Mouse (Mus musculus) cerebellum, postnatal 4 days (tissue): ENCODE measurements around the gene Tmem51.
"Not testable (repeated sequence)": the region's sequence is repeated elsewhere in the genome, so short reads cannot be mapped to it uniquely, and the experiment has no call there.

Source experiments
- DNase-seq, 2 experiments: peaks; one replicate each; pipeline ENCODE4 v3.0.0; 2022; ENCODE audit warnings: low spot score in 2 of 2, mixed read lengths in 1 of 2

Tmem51 gene

DNA sequence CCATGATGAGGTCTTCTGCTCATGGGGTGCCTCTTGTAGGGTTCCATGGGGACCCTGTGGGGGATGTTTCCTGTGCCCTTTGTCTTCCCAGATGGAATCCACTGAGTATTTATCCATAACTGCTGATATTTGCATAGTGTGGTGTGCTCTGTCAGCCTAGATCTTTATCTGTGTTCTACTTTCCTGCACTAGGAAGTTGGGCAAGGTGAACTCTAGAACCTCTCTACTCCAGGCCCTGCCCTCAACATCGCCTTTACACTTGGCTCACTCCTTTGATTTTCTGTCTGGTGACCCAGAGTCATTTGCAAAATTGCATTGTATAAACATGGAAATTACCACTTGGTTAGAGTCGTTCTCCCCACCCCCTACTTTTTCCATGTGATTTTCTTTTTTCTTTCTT, 59.6 kb downstream of the Tmem51 start:
- DNase-seq, result no peak

DNA sequence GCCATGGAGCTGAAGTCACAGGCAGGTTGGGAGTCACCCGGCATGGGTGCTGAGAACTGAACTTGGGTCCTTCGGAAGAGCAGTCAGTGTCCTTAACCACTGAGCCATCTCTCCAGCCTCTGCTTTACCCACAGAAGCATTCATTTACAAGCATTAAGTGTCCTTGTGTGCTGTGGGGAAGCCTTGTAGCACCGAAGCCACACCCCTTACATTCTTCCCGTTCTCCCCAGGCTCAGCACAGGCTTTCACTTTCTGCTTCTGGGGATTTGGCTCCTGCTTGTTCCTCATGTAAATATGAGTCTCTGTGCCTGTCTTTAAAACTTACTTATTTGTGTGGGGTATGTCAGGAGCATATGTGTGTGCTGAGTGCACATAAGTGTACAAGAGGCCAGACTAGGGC, 60.9 kb downstream of the Tmem51 start:
- no peak for DNase-seq

DNA sequence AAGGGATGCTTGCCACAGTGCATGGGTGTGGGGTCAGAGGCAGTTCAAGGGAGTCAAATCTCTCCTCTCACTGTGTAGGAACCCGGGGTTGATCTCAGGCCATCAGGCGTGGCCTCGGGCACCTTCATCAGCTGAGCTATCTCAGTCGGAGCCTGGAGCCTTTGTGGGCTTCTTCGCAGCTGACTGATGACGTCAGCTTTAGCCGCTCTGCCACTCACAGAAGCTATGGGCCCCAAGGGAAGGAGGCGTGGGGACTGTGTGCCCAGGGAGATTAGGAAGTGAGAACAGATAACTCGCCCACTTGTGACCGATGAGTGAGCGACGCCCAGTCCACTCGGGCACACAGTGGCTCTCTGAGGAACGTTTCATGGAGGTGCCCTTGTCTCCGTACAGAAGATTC, 66.4 kb downstream of the Tmem51 start:
- DNase-seq, result no peak

DNA sequence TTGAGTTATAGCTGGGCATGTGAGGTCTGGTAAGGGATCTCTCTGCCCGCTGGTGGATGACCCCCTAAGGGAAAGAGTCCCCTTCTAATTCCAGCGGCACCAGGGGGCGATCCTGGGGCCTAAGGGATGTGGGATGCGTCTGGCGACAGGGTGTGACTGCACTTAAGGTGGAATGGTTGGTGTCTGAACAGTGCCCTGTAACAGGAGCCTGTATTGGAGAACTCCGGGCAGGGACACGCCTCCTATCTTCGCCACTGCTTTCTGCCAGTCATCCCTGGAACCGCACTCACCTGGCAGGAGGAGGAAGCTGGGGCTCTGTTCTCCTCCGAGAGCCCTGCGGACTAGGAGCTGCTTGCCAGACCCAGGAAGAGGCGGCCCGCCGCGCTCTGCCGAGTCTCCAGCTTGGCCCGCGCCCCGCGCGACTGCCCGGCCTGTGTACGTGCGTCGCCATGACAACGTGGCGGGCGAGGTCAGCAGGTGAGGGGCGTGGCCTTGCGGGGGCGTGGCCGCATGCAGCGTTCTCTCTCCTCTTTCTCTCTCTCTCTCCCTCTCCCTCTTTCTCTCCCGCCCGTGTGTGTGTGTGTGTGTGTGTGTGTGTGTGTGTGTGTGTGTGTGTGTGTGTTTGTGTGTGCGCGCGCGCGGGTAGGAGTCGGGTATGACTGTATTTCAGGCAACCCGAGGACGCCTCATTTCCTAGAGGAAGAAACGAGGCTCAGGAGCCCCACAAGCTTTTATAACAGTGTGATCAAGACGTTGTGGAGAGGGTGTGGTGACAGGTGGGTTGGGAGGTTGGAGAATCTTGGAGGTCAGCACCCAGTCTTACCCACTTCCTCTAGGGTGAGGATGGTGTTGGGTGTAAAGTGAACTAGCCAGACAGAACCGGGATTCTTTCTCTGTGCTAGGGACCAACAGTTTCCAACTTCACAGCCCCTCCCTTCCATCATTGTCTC, 69.2 kb downstream of the Tmem51 start, which contains the start of gene Fhad1:
Gene Fhad1 (minus strand): TSS at position 424 of the 950 bp plus-strand sequence.
- peak; percentile 50 to 68 for DNase-seq

DNA sequence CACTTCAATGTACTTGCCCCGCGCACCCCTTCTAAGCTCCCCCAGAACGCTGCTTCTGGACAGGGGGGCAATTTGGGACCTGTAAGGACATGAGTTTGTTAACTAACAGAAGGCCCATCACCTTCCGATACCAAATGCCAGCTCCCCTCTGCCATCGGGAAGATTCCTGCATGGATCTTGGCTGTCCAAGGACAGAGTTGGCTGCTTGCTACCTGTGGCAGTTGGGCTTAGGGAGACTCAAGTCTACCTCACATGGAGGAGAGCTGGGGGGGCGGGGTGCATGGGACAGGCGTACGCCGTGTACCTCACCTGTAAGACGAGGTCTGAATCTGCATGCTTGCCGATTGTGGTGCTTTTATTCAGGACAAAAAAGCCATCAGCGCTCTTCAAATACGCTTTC, 72.9 kb downstream of the Tmem51 start:
- no peak for DNase-seq

DNA sequence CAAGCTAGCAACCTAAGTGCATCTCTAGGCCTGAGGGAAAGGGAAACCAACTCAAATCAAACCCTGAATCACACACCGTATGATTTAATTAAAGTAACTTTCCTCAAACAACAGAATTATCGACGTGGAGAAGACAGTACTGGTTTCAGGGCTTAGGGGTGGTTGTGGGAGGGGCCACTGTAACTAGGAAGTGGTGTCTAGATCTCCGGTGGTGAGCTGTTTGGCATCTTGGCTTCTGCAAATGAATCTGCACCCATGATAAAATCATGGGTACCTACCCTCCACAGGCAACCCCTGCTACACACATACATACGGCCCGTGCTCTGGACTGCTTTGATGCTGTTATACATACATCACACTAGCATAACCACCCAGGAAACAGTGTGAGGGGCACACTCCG, 73.7 kb downstream of the Tmem51 start:
- DNase-seq, result no peak

DNA sequence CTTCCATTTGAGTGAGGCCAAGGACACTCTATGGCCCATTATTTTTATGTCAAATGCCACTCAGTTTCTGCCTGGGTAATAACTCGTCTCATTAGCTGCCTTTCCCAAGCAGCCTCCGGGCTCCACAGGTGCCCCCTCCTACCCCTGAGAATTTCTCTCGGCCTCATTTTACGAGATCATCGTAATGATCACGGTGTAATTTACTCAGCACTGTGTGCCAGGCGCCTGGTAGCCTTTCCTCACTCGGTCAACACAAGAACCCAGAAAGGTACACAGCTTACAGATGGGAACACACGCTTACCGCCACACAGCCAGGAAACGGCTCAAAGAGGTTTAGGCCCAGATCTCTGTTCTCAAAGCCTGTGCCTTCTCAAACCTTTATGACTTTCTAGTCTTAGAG, 75.9 kb downstream of the Tmem51 start:
- no peak for DNase-seq

DNA sequence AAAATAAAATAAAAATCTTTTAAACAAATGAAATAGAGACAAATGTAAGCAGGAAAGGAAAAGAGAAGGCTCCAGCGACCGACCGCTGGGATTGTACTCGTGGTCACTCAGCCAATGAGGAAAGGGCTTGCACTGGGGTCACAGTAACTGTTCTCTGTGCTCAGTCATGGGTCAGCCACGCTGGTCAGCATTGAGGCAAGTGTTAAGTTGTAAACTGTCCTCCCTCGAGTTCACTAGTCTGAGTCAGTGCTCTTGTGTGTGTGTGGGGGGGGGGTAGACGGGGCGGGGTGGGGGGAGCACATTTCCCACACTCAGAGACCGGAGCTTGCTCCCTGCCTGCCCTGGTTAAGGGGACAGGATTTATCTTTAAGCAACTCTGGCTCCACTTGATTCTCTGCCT, 83.5 kb downstream of the Tmem51 start:
- no peak for DNase-seq

DNA sequence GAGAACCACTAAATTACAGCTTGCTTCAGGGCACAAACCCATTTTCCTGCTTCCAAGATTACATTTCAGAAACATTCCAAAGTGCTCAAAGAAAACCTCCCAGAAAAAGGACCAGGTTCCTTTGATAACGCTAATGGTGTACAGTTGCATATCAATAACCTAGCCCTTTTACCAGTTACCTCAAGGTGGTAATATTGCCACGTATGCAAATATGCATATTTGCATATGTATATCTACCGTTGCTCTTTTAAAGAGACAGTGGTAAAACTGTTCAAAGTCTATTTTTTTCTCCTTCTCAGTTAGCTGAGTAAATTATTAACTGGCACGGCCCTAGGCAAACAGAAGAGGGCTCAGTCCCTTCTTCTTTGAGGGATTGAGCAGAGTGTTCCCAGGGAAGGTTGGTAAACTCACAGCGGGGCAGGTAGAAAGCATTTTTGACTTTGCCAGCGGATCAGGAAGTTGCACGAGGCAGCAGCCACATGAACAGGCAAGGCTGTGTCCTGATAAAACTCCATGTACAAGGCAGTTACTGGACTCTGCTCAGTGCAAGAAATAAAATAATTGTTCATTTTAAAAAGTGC, 84.5 kb downstream of the Tmem51 start:
- no peak for DNase-seq

DNA sequence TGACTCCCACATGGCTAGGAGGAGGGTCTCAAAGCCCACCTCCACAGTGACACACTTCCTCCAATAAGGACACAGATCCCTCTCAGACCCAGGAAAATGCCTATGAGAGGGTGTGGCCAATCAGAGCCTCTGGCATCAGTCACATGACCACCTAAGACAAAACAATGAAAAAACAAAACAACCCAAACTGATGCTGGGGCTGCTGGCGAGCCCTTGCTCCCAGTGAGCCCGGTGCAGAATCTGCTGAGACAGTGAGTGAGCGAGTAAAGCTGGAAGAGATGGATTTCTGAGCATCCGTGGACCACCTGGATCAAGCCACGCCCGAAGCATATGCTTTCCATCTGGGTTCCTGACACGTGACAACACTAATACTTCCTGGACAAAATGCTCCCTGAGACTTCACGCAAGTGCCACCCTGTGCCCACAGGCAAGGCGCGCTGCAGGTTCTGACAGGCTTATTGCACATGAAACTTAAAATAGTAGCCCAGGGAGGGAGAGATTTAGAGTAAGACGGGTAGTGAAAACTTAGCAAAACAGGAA, 85.8 kb downstream of the Tmem51 start:
- DNase-seq, result no peak

DNA sequence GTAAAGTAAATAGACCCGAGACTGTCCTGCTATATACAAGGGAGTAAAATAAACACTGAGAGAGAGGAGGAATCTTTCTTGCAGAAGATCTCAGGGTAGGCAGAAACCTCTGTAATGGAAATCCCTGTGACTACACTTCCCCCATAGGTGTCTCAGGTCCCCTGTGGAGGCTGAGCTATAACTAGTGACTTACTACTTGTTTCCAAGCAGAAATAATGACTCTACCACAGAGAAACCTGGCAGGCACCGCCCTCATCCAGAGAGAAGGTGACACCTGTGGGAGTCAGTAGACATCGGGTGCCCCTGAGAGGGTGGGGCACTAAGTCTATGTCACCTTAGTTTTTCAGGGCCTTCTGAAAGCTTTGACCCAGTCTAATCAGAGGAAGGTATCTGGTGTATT, 87.2 kb downstream of the Tmem51 start:
- DNase-seq, result no peak

DNA sequence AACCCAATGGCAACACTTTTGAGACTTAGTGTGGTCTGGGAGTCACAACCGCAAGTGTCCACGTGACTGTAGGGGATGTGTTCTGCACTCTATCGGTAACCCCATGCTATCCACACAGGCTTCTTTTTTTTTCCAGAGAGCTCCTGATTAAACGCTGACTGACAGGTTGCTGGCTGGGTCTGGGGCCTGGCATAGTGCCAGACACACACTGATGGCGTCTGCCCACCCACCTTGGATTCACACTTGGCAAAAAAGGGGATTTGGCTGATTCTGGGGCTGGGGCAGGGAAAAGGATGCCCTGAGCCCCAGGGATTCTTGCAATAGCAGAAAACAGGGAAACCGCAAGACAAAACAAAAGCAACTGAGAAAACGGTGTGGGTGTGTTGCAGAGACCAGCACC, 88.0 kb downstream of the Tmem51 start:
- DNase-seq, result peak in 1 of 2 experiments; percentile 64

DNA sequence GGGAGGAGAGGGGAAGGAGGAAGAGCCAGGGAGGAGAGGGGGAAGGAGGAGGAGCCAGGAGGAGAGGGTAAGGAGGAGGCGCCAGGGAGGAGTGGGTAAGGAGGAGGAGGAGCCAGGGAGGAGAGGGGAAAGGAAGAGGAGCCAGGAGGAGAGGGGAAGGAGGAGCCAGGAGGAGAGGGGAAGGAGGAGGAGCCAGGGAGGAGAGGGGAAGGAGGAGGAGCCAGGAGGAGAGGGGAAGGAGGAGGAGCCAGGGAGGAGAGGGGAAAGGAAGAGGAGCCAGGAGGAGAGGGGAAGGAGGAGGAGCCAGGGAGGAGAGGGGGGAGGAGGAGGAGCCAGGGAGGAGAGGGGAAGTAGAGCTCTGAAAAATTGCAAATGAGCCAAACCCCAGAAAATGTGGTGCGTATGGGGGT, 90.0 kb downstream of the Tmem51 start:
- DNase-seq, result not testable (repeated sequence)

DNA sequence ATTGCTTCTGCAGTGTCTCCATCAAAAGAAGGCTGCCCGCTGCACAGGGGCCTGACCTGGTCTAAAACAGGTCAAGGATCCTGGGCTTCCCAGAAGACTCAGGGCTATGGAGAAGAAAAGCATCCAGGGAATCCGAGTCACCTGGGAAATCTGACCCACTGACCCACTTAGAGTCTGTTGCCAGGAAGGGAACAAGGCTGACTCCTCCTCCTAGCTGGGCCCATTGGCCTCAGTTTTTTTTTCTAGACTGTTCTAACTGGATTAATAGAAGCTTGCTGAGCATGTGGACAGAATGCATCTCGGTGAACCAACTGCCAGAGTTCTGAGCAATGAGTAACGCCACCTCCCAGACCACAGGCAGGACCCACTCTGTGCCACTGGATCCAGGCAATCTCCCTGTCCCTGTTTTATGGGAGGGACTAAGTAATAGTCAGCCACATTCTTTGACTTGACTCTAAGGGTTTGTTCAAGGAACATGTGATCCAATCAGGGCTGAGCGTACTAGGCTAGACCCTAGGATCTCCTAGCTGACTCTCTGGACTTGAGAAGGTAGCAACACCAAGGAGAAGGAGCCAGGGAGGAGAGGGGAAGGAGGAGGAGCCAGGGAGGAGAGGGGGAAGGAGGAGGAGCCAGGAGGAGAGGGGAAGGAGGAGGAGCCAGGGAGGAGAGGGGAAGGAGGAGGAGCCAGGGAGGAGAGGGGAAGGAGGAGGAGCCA, 90.6 kb downstream of the Tmem51 start:
- no peak for DNase-seq

DNA sequence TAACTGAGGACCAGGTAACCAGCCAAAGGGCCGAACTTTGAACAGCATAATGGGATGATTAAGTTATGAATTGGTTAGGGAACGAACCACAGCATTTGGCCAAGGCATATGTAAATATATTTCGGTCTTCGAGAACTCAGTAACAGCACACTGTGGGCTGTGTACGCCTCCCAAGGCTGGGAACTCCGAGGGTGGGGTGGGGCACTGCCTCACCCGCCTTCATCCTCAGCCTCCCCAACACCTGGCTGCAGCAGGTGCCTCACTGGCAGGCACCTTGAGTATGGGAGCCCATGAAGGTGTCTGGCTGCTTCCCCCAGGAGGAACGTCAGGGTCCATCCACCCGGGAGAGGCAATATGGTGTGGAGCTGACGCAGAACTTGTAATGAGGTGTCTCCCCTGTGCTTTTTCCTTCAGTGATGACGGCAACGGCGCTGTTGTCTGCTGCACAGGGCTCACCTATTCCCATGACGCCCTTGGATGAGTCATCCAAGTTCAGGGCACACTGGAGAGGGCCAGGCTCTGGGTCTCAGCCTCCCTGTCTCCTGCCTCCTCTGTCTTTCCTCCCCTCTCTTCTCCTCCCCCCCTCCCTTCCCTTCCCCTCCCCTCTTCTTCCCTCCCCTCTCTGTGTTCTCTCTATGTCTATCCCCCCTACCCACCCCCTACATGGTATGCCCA, 91.4 kb downstream of the Tmem51 start:
- DNase-seq, result no peak

DNA sequence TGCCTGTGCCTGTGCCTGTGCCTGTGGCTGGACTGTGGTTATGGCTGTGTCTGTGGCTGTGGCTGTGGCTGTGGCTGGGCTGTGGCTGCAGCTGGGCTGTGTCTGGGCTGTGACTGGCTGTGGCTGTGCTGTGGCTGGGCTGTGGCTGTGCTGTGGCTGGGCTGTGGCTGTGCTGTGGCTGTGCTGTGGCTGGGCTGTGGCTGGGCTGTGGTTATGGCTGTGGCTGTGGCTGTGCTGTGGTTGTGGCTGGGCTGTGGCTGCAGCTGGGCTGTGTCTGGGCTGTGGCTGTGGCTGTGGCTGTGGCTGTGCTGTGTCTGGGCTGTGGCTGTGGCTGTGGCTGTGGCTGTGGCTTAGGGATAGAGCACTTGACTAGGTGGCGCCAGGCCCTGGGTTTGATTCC, 95.9 kb downstream of the Tmem51 start:
- DNase-seq, result no peak

DNA sequence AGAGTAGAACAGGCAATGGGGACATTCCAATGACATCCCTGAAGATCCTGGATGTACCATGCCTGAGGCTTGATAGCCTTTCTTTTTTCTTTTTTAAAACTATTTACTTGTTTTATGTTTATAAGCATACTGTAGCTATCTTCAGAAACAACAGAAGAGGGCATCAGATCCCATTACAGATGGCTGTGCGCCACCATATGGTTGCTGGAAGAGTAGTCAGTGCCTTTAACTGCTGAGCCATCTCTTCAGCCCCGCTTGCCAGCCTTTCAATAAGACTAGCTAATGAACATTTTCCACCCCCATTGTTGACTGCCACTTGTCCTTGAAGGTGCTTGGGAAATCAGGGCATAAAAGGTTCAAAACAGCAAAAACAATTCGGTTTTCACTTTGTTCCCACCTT, 100.4 kb downstream of the Tmem51 start:
- DNase-seq, result no peak

DNA sequence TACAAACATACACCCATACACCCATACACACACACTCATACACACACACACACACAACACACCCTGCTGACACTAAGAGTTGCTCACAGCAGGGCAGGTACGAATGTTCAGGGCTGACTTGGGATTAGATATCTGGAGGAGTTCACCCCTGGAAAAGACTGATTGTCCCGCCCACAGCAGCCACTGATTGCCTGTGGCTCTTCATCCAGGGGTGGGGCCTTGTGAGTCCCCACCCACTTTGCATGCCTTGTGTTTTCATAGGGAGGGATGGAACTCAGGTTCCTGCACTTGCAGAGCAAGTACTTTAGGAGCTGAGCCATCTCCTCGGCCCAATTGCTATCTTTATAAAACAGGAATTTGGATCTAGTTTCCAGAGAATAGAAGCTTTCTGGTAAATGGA, 102.6 kb downstream of the Tmem51 start:
- DNase-seq, result no peak
